Mouse (Mus musculus) embryonic facial prominence, embryonic 10.5 days (tissue): ENCODE results near the gene Serpinb3a. TPM values are rescaled to one million over a fixed set of nuclear protein-coding genes. Genes with fewer than 3 reads are reported as not detected.
"Not testable (repeated sequence)": the region's sequence is repeated elsewhere in the genome, so short reads cannot be mapped to it uniquely, and the experiment has no call there.

ENCODE experiments used
- DNase-seq: peaks from one replicate; pipeline ENCODE4 v3.0.0-alpha.2; 2017; ENCODE audit warnings: low spot score
- H3K27ac ChIP-seq: fragments of 300-500 bp; sonication (generic); replicated peaks from 2 replicates; pipeline ENCODE4 v1.5.1; 2016; ENCODE audit warnings: mild to moderate bottlenecking
- H3K27me3 ChIP-seq: fragments of 300-500 bp; sonication (generic); replicated peaks from 2 replicates; pipeline ENCODE4 v1.6.1; 2016; ENCODE audit warnings: low read depth, mild to moderate bottlenecking; ENCODE audit not compliant: poor library complexity, severe bottlenecking
- H3K36me3 ChIP-seq: fragments of 300-500 bp; sonication (generic); replicated peaks from 2 replicates; pipeline ENCODE4 v1.6.1; 2016; ENCODE audit warnings: mild to moderate bottlenecking, moderate library complexity
- H3K4me1 ChIP-seq: fragments of 300-500 bp; sonication (generic); 2 replicates; pipeline ENCODE4 v1.6.1; 2016
- H3K4me3 ChIP-seq: fragments of 300-500 bp; sonication (generic); 2 replicates; pipeline ENCODE4 v1.5.1; 2016; ENCODE audit warnings: mild to moderate bottlenecking, moderate library complexity
- H3K9me3 ChIP-seq: fragments of 300-500 bp; sonication (generic); 2 replicates; pipeline ENCODE4 v1.6.1; 2016; ENCODE audit warnings: mild to moderate bottlenecking
- WGBS: fragments of 180-500 bp; shearing (Covaris S2); methylation state at CpG from one replicate; pipeline ENCODE4 v1.1.7; 2016; 5-methylcytosine and 5-hydroxymethylcytosine counted together
- polyA plus RNA-seq: library from polyadenylated mRNA; unstranded; fragments of >200 nt; fragmentation: Nextera tagmentation; extraction: Ambion mirVana; gene quantifications from 2 replicates; pipeline ENCODE4 v1.2.1, GENCODE M21; 2016

The Serpinb3a gene
- polyA plus RNA-seq, result not detected in 2 replicates

GRCm38 (mm10) chr1:107052203-107052602 is at the start of gene Serpinb3a:
Gene Serpinb3a (minus strand): TSS chr1:107052303.
- WGBS, result 96% methylated on average over 1 of the region's 1 CpGs
- no peaks in the 10 kb centered on the region for H3K36me3 ChIP-seq

DNA sequence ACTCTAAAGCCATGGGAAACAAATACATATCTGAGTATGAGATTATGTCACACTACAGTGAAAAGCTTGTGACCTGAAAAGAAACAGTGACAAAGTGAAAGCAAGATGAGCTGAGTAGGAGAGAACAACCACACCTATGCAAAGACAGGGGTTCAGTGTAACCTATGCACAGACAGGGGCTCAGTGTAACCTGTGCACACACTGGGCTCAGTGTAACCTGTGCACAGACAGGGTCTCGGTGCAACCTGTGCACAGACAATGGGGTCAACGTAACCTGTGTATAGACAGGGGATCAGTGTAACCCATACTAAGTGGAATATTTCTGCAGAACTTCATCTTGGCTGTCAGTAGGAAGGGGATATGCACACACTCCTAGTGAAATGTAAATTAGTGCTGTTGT is 46.3 kb upstream of the Serpinb3a start:
- Histone ChIP-seq H3K27me3 (no peaks in the 10 kb centered on the region), H3K9me3 (no peaks in the 10 kb centered on the region), H3K27ac (no peak overlapping the region), H3K36me3 (no peaks in the 10 kb centered on the region), H3K4me3 (no peak overlapping the region), H3K4me1 (no peaks in the 10 kb centered on the region)
- no peak for DNase-seq
- 80% methylated on average over 2 of the region's 2 CpGs for WGBS

More at GRCm38 (mm10) chr1:107052203-107052602, at the start of gene Serpinb3a:
- Histone ChIP-seq H3K9me3 (no peaks in the 10 kb centered on the region), H3K27me3 (no peaks in the 10 kb centered on the region), H3K4me3 (no peak within 1 kb of the TSS), H3K27ac (no peak within 1 kb of the TSS), H3K4me1 (no peaks in the 10 kb centered on the region)
- no peak for DNase-seq

- Histone ChIP-seq H3K4me1 (no peaks in the 10 kb centered on the region), H3K9me3 (no peaks in the 10 kb centered on the region)
Measured at GRCm38 (mm10) chr1:107083406-107083805, 31.3 kb upstream of the Serpinb3a start, which contains the start of gene Serpinb3d. Gene Serpinb3d (minus strand): TSS chr1:107083506.

DNA sequence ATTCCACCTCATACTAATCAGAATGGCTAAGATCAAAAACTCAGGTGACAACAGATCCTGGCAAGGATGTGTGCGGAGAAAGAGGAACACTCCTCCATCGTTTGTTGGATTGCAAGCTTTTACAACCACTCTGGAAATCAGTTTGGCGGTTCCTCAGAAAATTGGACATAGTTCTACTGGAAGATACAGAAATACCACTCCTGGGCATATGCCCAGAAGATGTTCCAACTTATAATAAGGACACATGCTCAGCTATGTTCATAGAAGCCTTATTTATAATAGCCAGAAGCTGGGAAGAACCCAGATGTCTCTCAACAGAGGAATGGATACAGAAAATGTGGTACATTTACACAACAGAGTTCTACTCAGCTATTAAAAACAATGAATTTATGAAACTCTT is 17.9 kb downstream of the Serpinb3a start:
- H3K27me3 ChIP-seq, H3K4me3 ChIP-seq, DNase-seq, H3K9me3 ChIP-seq, H3K36me3 ChIP-seq, H3K27ac ChIP-seq, H3K4me1 ChIP-seq: not testable (repeated sequence)
- WGBS, result 92% methylated on average over 3 of the region's 3 CpGs

More at GRCm38 (mm10) chr1:107083406-107083805, 31.3 kb upstream of the Serpinb3a start, which contains the start of gene Serpinb3d:
- H3K27me3 ChIP-seq, result no peaks in the 10 kb centered on the region
- DNase-seq, result no peak
- no peak within 1 kb of the TSS for H3K4me3 ChIP-seq
- H3K27ac ChIP-seq, result no peak within 1 kb of the TSS
- no peaks in the 10 kb centered on the region for H3K36me3 ChIP-seq

DNA sequence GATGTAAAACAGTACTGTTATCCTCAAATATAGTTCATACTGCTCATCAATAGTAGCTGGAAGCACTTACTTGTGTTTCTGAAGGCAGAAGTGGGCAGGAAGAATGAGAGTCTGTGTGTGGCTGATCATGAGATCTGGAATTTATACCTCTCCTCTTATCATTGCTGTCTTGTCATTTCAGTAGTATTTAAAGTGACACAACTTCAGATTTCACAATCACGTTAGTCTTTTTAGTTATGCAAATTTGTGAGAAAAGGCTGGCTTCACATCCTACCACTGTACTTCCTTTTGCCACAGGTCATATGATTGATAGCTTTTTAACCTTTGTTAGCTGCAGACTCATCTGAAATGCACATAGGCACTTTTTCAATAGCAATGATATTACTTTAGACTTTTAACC is 26.2 kb downstream of the Serpinb3a start:
- Histone ChIP-seq H3K4me3 (no peak overlapping the region), H3K9me3 (no peaks in the 10 kb centered on the region), H3K27ac (no peak overlapping the region), H3K36me3 (no peaks in the 10 kb centered on the region), H3K27me3 (no peaks in the 10 kb centered on the region), H3K4me1 (no peaks in the 10 kb centered on the region)
- WGBS, result 85% methylated on average over 1 of the region's 1 CpGs
- no peak for DNase-seq

- H3K9me3 ChIP-seq, result no peaks in the 10 kb centered on the region
- H3K4me1 ChIP-seq, result no peaks in the 10 kb centered on the region
- no peak overlapping the region for H3K27ac ChIP-seq
- H3K36me3 ChIP-seq, result no peaks in the 10 kb centered on the region
- WGBS, result 86% methylated on average over 7 of the region's 7 CpGs
- DNase-seq, result no peak
- no peak overlapping the region for H3K4me3 ChIP-seq
- H3K27me3 ChIP-seq, result no peaks in the 10 kb centered on the region
Measured at GRCm38 (mm10) chr1:107015210-107015609, 36.9 kb downstream of the Serpinb3a start.

- H3K27me3 ChIP-seq, result no peaks in the 10 kb centered on the region
- DNase-seq, result peak; percentile 38
- WGBS, result 45% methylated on average over 2 of the region's 2 CpGs
- H3K4me1 ChIP-seq, result no peaks in the 10 kb centered on the region
- no peak overlapping the region for H3K4me3 ChIP-seq
- no peak overlapping the region for H3K27ac ChIP-seq
- no peaks in the 10 kb centered on the region for H3K36me3 ChIP-seq
- no peaks in the 10 kb centered on the region for H3K9me3 ChIP-seq
Measured at GRCm38 (mm10) chr1:107014530-107014929, 37.6 kb downstream of the Serpinb3a start.

DNA sequence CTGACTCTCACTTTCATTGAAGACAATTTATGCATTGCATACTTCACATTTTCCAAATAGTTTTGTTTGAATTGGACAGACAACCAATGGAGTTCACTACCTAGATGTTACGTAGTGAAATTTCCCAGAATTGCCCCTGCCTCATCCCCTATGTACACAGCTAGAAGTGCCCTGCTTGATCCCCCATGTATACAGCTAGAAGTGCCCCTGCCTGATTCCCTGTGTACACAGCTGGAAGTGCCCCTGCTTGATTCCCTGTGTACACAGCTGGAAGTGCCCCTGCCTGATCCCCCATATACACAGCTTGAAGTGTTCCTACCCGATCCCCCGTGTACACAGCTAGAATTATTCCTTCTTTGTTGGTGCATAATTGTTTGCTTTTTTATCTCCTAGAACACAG is 45.8 kb downstream of the Serpinb3a start:
- no peaks in the 10 kb centered on the region for H3K36me3 ChIP-seq
- no peak overlapping the region for H3K27ac ChIP-seq
- no peak for DNase-seq
- H3K9me3 ChIP-seq, result no peaks in the 10 kb centered on the region
- H3K4me1 ChIP-seq, result no peaks in the 10 kb centered on the region
- H3K27me3 ChIP-seq, result no peaks in the 10 kb centered on the region
- no peak overlapping the region for H3K4me3 ChIP-seq
- whole genome bisulfite sequencing, result 75% methylated on average over 3 of the region's 3 CpGs

- H3K27ac ChIP-seq, result no peak overlapping the region
- no peaks in the 10 kb centered on the region for H3K36me3 ChIP-seq
- H3K9me3 ChIP-seq, result no peaks in the 10 kb centered on the region
- no peaks in the 10 kb centered on the region for H3K27me3 ChIP-seq
- WGBS, result 82% methylated on average over 2 of the region's 2 CpGs
- no peaks in the 10 kb centered on the region for H3K4me1 ChIP-seq
- no peak for DNase-seq
- no peak overlapping the region for H3K4me3 ChIP-seq
Measured at GRCm38 (mm10) chr1:107001754-107002153, 50.3 kb downstream of the Serpinb3a start.

- H3K9me3 ChIP-seq, result no peaks in the 10 kb centered on the region
- no peak overlapping the region for H3K27ac ChIP-seq
- H3K4me1 ChIP-seq, result no peaks in the 10 kb centered on the region
- H3K4me3 ChIP-seq, result no peak overlapping the region
- no peaks in the 10 kb centered on the region for H3K27me3 ChIP-seq
- no peaks in the 10 kb centered on the region for H3K36me3 ChIP-seq
- WGBS, result 84% methylated on average over 13 of the region's 13 CpGs
- DNase-seq, result no peak
Measured at GRCm38 (mm10) chr1:107000424-107000823, 51.7 kb downstream of the Serpinb3a start.

Other genes with a start within 250 kb of the Serpinb3a start
- gene Serpinb5, start 191.1 kb downstream of the Serpinb3a start, polyA plus RNA-seq, result not detected in 2 replicates
- not detected in 2 replicates for gene Serpinb12, start 117.9 kb downstream of the Serpinb3a start, polyA plus RNA-seq
- not detected in 2 replicates for gene Serpinb13, start 71.3 kb downstream of the Serpinb3a start, polyA plus RNA-seq
- gene Serpinb3d, start 31.2 kb upstream of the Serpinb3a start, polyA plus RNA-seq, result not detected in 2 replicates
- gene Serpinb3b, start 226.1 kb upstream of the Serpinb3a start, polyA plus RNA-seq, result not detected in 2 replicates
- not detected in 2 replicates for gene Serpinb3c, start 226.1 kb upstream of the Serpinb3a start, polyA plus RNA-seq